Mouse (Mus musculus) spleen, adult 2 months (tissue): Measurements from ENCODE around the gene Ubl4b.

Experiments used
- CTCF ChIP-seq: fragments of 200-500 bp; IDR thresholded peaks from 2 replicates; pipeline ENCODE4 v1.5.1; 2011; ENCODE audit warnings: mild to moderate bottlenecking, inconsistent platforms; ENCODE audit not compliant: insufficient read depth, insufficient read length, insufficient replicate concordance; ENCODE audit errors: extremely low read depth
- POLR2A ChIP-seq: fragments of 200-500 bp; IDR thresholded peaks from 2 replicates; pipeline ENCODE4 v1.6.1; 2011; ENCODE audit warnings: low read depth, low read length, inconsistent platforms

GRCm38 (mm10) chr3:107565331-107565730, 10.5 kb upstream of the Ubl4b start:
- TF ChIP-seq CTCF (no peak), POLR2A (no peak)
